Mouse (Mus musculus) embryonic facial prominence, embryonic 10.5 days (tissue): Measurements from ENCODE around the gene Gm20538. TPM values are rescaled to one million over a fixed set of nuclear protein-coding genes. Genes with fewer than 3 reads are reported as not detected.

ENCODE experiments used
- DNase-seq: peaks from one replicate; pipeline ENCODE4 v3.0.0-alpha.2; 2017; ENCODE audit warnings: low spot score
- H3K27ac ChIP-seq: fragments of 300-500 bp; sonication (generic); replicated peaks from 2 replicates; pipeline ENCODE4 v1.5.1; 2016; ENCODE audit warnings: mild to moderate bottlenecking
- H3K27me3 ChIP-seq: fragments of 300-500 bp; sonication (generic); replicated peaks from 2 replicates; pipeline ENCODE4 v1.6.1; 2016; ENCODE audit warnings: low read depth, mild to moderate bottlenecking; ENCODE audit not compliant: poor library complexity, severe bottlenecking
- H3K36me3 ChIP-seq: fragments of 300-500 bp; sonication (generic); replicated peaks from 2 replicates; pipeline ENCODE4 v1.6.1; 2016; ENCODE audit warnings: mild to moderate bottlenecking, moderate library complexity
- H3K4me1 ChIP-seq: fragments of 300-500 bp; sonication (generic); 2 replicates; pipeline ENCODE4 v1.6.1; 2016
- H3K4me3 ChIP-seq: fragments of 300-500 bp; sonication (generic); 2 replicates; pipeline ENCODE4 v1.5.1; 2016; ENCODE audit warnings: mild to moderate bottlenecking, moderate library complexity
- H3K9me3 ChIP-seq: fragments of 300-500 bp; sonication (generic); 2 replicates; pipeline ENCODE4 v1.6.1; 2016; ENCODE audit warnings: mild to moderate bottlenecking
- WGBS: fragments of 180-500 bp; shearing (Covaris S2); methylation state at CpG from one replicate; pipeline ENCODE4 v1.1.7; 2016; 5-methylcytosine and 5-hydroxymethylcytosine counted together
- polyA plus RNA-seq: library from polyadenylated mRNA; unstranded; fragments of >200 nt; fragmentation: Nextera tagmentation; extraction: Ambion mirVana; gene quantifications from 2 replicates; pipeline ENCODE4 v1.2.1, GENCODE M21; 2016

Gm20538 gene
- polyA plus RNA-seq: not detected in 2 replicates

DNA sequence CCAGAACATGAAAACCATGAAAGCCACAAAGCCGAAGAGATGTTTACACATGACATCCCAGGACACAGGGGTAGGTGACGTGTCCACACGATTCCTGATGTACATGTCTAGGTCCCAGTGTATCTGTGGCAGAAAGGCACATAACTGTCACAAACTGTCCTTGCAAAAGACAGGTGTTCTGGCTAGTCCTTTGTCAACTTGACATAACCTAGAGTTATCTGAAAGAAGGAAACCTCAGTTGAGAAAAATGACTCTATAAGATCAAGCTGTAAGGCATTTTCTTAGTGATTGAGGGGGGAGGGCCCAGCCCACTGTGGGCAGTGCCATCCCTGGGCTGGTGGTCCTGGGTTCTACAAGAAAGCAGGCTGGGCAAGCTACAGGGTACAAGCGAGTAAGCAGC is at the start of gene Gm20538:
TSS of gene Gm20538 (minus strand) at position 101 of the 400 bp plus-strand sequence.
- H3K27ac ChIP-seq: no peak within 1 kb of the TSS
- peak within 1 kb of the TSS; percentile 96; the same call in 1 of the 2 replicates for H3K4me3 ChIP-seq
- H3K36me3 ChIP-seq: peaks cover 60% of the 10 kb centered on the region
- WGBS: 96% methylated on average over 4 of the region's 4 CpGs
- no peaks in the 10 kb centered on the region for H3K9me3 ChIP-seq
- peaks cover 2% of the 10 kb centered on the region for H3K27me3 ChIP-seq
- no peak for DNase-seq
- peaks cover 16% of the 10 kb centered on the region for H3K4me1 ChIP-seq

DNA sequence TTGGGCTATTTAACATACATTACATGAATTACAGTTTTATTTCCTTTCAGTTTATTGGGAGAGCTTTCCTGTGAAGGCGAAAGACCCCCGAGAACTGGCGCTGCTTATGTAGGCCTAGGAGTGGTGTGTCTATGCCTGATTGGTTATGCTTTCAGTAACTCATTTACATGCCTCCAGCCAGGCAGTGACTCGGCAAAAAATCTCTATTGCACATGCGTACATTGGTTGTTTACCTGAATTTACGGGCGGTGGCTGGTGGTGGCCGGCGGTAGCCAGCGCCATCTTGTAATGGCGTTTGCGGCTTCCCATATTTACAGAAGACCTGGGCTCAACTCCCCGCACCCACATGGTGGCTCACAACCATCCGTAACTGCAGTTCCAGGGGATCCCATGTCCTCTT is 41.5 kb upstream of the Gm20538 start:
- no peak for DNase-seq
- peaks cover 13% of the 10 kb centered on the region; the same call in 1 of the 2 replicates for H3K4me1 ChIP-seq
- WGBS: 96% methylated on average over 14 of the region's 14 CpGs
- peaks cover 28% of the 10 kb centered on the region for H3K27me3 ChIP-seq
- no peaks in the 10 kb centered on the region for H3K36me3 ChIP-seq
- H3K9me3 ChIP-seq: no peaks in the 10 kb centered on the region
- H3K27ac ChIP-seq: no peak overlapping the region
- H3K4me3 ChIP-seq: no peak overlapping the region

DNA sequence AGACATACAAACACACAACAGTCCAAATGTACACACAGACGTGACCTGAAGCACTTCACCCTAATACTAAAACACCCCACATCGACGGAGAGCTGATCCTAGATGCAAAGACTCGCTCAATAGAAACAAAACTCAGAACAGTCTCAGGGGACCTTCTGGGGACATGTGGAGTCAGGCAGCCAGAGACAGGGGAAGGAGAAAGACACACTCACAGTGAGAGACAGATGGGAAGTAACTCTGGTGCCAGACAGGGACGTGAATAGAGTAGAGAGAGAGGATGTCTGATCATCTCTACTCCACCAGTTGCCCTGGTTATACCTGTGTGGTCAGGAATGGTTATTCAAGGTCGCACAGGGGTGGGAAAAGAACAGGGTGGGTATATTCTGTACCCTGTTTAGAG is 39.0 kb upstream of the Gm20538 start:
- Histone ChIP-seq H3K4me1 (peaks cover 12% of the 10 kb centered on the region), H3K27me3 (peaks cover 39% of the 10 kb centered on the region), H3K36me3 (no peaks in the 10 kb centered on the region), H3K27ac (no peak overlapping the region), H3K4me3 (no peak overlapping the region), H3K9me3 (no peaks in the 10 kb centered on the region)
- WGBS: 76% methylated on average over 6 of the region's 6 CpGs
- no peak for DNase-seq

DNA sequence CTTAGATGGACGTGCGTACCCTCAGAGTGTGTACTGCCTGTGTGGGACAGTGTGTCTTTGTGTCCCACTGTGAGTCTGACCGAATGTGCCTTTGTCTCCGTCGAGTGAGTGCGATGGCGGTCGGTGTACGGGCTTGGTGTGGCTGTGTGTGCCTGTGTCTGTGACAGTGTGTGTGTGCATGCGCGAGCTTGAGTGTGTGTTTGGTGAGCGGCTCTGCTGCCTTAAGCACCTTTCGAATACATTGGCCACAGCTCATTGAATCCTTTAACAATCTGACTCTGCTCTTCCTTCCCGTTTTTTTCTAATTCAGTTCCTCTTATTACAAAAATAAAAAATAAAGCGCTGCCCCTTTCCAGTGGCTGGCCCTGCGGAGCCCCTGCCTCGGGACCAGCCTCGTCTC is 38.4 kb upstream of the Gm20538 start:
- Histone ChIP-seq H3K36me3 (no peaks in the 10 kb centered on the region), H3K27ac (no peak overlapping the region), H3K27me3 (peaks cover 46% of the 10 kb centered on the region), H3K4me3 (no peak overlapping the region), H3K9me3 (no peaks in the 10 kb centered on the region), H3K4me1 (peaks cover 12% of the 10 kb centered on the region)
- DNase-seq: no peak
- WGBS: 84% methylated on average over 18 of the region's 18 CpGs

DNA sequence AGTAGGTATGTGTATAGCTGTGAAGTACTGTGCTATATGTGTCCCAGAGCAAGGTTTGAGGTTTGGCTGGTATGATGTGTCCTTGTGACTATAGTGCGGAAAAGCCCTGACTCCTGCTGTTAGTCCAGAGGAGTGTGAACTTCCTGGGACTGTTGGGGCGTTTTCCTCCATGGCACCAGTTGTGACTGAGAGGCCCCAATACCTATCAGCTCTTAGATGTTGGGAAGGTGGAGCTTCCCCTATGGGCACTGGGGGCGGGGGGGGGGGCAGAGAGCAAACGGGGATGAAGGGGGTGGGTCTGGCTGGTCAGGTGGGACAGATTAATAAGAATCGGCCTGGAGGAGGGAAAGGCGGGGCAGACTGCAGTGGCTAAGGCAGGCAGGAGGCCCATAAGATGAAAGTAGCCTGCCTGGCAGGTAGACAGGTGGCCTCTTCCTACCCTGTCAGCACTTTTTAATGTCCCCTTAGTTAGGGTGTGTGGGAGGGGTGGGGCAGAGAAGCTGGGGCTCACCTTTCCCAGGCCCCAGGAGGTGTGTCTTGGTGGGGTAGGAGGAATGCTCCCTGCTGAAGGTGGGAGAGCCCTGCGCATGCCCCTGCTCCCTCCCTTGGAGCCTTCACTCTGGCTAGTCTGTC is 37.1 kb upstream of the Gm20538 start:
- H3K9me3 ChIP-seq: no peaks in the 10 kb centered on the region
- WGBS: 40% methylated on average over 7 of the region's 7 CpGs
- peaks cover 12% of the 10 kb centered on the region for H3K4me1 ChIP-seq
- H3K27me3 ChIP-seq: peaks cover 58% of the 10 kb centered on the region
- DNase-seq: no peak
- no peak overlapping the region for H3K27ac ChIP-seq
- no peaks in the 10 kb centered on the region for H3K36me3 ChIP-seq
- H3K4me3 ChIP-seq: no peak overlapping the region

DNA sequence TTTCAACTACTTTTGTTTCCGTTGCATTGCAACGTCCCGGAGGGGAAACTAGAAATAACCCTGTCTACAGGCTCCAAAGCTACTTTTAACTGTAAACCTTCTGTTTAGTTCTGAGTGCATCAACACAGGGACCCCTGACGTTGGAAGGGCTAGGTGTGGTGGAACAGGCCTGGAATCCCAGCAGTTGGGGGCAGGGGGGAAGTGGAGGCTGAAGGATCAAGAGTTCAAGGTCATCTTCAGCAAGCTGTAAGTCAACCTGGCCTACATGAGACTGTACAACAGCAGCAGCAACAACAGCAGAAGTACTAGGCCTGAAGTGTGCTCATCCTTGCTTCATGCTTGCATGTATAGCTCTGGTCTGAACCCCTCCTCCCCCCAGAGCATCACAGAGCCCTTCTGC is 35.4 kb upstream of the Gm20538 start:
- peaks cover 12% of the 10 kb centered on the region for H3K4me1 ChIP-seq
- no peak overlapping the region for H3K27ac ChIP-seq
- WGBS: 40% methylated on average over 4 of the region's 4 CpGs
- no peaks in the 10 kb centered on the region for H3K36me3 ChIP-seq
- H3K27me3 ChIP-seq: peaks cover 74% of the 10 kb centered on the region
- DNase-seq: no peak
- H3K4me3 ChIP-seq: no peak overlapping the region
- H3K9me3 ChIP-seq: no peaks in the 10 kb centered on the region

DNA sequence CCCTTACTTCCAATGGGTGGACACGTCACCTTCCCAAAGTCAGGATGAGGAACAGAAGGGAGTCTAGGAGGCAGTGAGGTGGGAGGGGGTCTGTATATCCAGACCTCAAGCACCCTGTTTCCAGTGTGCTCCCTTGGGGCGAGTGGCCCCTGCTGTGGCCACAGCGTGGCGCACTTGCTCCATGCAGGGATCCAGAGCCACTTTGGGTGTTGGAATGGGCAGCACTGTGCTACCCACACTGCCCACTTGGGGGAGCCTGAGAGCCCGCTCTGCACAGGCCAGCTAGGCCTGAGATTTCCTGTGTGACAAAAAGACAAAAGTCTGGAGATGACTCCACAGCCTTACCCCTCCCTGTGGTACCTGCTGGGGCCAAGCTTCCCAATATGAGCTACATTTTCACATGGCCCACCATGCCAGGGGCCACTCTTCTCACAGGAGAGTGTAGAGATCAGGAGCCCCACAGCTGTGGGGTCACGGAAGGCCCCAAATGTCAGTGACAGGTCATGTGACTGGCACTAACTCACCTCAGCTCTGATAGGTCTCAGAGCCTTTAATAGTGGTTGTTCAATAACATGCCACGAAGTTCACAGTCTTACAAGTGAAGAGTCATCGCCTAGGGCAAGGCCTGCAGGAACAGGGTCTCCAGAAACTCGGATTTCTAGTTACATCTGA is 30.1 kb upstream of the Gm20538 start:
- peak; percentile 92 for DNase-seq
- Histone ChIP-seq H3K4me3 (no peak overlapping the region), H3K27me3 (peaks cover 51% of the 10 kb centered on the region), H3K27ac (no peak overlapping the region; the same call in 1 of the 2 replicates), H3K9me3 (no peaks in the 10 kb centered on the region), H3K36me3 (no peaks in the 10 kb centered on the region), H3K4me1 (peaks cover 11% of the 10 kb centered on the region; the same call in 1 of the 2 replicates)
- 33% methylated on average over 9 of the region's 9 CpGs for WGBS

DNA sequence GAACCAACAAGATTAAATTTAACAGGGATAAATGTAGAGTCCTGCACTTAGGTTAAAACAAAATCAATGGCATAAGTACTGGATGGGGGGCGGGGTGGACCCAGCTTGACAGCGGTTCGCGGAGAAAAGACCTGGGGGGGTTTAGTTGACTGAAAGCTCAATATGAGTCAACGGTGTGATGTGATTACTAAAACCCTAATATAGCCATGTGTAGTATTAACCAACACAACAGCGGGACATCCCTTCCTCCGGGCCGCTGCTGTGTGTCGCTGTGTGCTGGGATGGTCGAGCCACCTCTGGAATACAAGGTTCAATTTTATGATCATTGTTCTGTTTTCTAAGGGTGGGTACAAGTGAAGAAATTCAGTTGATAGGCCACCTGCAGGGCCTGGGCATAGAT is 29.5 kb upstream of the Gm20538 start:
- H3K27ac ChIP-seq: no peak overlapping the region
- peaks cover 7% of the 10 kb centered on the region; the same call in 1 of the 2 replicates for H3K4me1 ChIP-seq
- WGBS: 86% methylated on average over 10 of the region's 10 CpGs
- peaks cover 44% of the 10 kb centered on the region for H3K27me3 ChIP-seq
- no peak overlapping the region for H3K4me3 ChIP-seq
- no peak for DNase-seq
- H3K36me3 ChIP-seq: 0 out of 2 replicates have a peak, but pooled peaks cover 5% of the 10 kb centered on the region
- no peaks in the 10 kb centered on the region for H3K9me3 ChIP-seq

DNA sequence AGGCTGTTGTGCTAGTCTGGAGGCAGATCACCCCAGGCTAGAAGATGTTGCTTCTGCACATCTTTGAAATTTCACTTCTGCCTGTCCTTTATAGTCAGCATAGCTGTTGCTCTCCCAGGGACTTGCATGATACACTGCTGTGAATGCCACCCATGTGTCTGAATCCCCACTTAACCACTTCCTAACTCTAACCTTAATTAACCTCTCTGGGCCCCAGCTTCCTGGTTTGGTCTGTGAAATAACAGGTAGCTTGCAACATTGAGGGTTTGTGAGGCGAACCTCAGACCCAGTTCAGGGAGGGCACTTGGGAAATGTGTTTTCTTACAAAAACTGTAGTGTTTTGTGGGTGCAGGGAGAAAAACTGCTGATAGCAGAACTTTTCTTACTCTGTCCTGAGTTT is 25.4 kb upstream of the Gm20538 start:
- Histone ChIP-seq H3K9me3 (no peaks in the 10 kb centered on the region), H3K4me1 (peaks cover 8% of the 10 kb centered on the region; the same call in 1 of the 2 replicates)
- WGBS: 78% methylated on average over 1 of the region's 1 CpGs

DNA sequence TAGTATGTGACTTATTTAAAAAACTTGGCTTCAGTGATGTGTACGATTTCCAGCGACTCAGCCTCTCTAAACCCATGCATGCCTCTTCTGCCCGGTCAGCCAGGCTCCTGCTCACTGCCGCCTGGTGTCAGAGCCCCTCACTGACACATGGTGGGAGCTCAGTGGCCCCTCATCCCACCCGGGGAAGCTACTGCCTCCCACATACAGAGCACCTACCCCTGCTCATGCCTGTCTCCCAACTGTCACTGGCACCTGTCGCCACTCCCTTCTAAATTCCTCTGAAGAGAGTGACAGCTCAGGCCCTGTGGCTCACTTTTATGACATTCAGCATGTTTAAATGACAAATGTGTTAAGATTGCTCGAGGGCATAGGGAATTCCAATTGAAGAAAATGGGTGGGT is 23.6 kb upstream of the Gm20538 start:
- Histone ChIP-seq H3K9me3 (no peaks in the 10 kb centered on the region), H3K36me3 (peaks cover 64% of the 10 kb centered on the region), H3K4me3 (no peak overlapping the region), H3K4me1 (0 out of 2 replicates have a peak, but pooled peaks cover 4% of the 10 kb centered on the region), H3K27me3 (no peaks in the 10 kb centered on the region), H3K27ac (no peak overlapping the region)
- 77% methylated on average over 7 of the region's 7 CpGs for WGBS
- no peak for DNase-seq

More for the DNA sequence above, 25.4 kb upstream of the Gm20538 start:
- no peak for DNase-seq
- H3K36me3 ChIP-seq: peaks cover 46% of the 10 kb centered on the region
- H3K4me3 ChIP-seq: no peak overlapping the region
- peaks cover 5% of the 10 kb centered on the region; the same call in 1 of the 2 replicates for H3K27me3 ChIP-seq
- no peak overlapping the region for H3K27ac ChIP-seq

DNA sequence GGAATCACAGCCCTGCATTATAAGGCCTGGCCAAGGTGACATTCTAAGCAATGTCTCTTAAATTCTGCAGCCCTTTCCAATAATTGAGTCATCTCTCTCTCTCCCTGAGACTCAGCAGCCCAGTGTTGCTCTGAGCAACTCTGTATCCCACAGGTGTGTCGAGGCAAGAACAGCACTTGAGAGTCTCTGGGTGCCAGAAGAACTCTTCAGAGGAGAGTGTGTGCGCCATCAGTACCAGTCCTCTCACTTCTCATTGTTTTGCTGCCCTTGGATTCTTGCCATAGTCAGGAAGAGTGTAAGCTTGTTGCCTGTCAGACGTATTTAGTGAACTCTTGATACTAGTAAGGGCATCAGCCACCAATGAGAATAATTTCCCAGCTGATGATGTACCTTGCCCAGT is 15.1 kb upstream of the Gm20538 start:
- peaks cover 18% of the 10 kb centered on the region for H3K4me1 ChIP-seq
- H3K27ac ChIP-seq: no peak overlapping the region
- no peaks in the 10 kb centered on the region for H3K9me3 ChIP-seq
- H3K4me3 ChIP-seq: no peak overlapping the region
- H3K36me3 ChIP-seq: peaks cover 89% of the 10 kb centered on the region
- no peaks in the 10 kb centered on the region for H3K27me3 ChIP-seq
- WGBS: 89% methylated on average over 3 of the region's 3 CpGs
- DNase-seq: no peak

DNA sequence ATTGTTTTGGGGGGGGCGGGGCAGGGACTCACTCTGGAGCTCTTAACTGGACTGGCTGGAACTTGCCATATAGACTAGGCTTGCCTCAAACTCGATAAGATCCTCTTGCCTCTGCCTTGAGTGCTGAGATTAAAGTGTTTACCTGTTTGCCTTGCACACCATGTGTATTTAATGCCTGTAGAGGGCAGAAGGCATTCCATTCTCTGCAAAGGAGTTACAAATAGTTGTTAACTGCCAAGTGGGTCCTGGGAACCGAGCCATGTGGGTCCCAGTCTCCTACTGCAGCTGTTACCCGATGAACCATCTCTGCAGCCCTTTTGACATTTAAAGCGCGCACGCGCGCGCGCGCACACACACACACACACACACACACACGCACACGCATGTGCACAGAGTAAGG is 11.4 kb upstream of the Gm20538 start:
- no peaks in the 10 kb centered on the region for H3K27me3 ChIP-seq
- peak overlapping the region; percentile 84 for H3K4me3 ChIP-seq
- H3K27ac ChIP-seq: no peak overlapping the region
- peaks cover 51% of the 10 kb centered on the region for H3K36me3 ChIP-seq
- H3K4me1 ChIP-seq: peaks cover 18% of the 10 kb centered on the region
- WGBS: 94% methylated on average over 14 of the region's 14 CpGs
- no peaks in the 10 kb centered on the region for H3K9me3 ChIP-seq
- DNase-seq: no peak

DNA sequence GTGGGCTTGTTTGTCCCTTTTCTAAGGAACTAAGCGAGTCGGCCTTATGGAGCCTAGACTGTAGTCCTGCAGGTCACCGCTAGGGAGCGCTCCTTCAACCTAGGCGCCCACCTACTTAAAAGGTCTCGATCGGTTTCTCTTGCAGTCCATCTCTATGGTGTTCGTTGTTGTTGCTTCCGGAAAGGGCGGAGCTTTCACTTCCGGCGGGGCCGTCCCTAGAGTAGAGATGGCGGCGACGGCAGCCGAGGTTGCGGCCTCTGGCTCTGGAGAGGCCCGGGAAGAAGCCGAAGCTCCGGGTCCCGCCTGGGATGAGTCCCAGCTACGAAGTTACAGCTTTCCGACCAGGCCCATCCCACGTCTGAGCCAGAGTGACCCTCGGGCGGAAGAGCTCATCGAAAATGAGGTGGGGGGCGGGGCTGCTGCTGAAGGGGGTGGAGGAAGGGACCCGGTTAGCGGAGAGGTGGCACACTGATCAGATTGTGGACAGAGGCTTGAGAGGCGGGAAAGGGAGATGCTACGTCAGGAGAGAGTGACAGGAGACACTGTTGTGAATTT is 10.1 kb upstream of the Gm20538 start, which contains the start of gene Hif1an:
TSS of gene Hif1an (plus strand) at position 199 of the 555 bp plus-strand sequence.
- DNase-seq: peak; percentile 94
- under 1% methylated on average over 33 of the region's 33 CpGs for WGBS
- Histone ChIP-seq H3K4me1 (peaks cover 18% of the 10 kb centered on the region), H3K9me3 (no peaks in the 10 kb centered on the region), H3K4me3 (peak within 1 kb of the TSS; percentile 84), H3K36me3 (peaks cover 38% of the 10 kb centered on the region), H3K27ac (peak within 1 kb of the TSS; percentile 96), H3K27me3 (peaks cover 5% of the 10 kb centered on the region)
